Mouse (Mus musculus): ENCODE measurements around the gene Gm11549. TPM values are rescaled to one million over a fixed set of nuclear protein-coding genes. Genes with fewer than 3 reads are reported as not detected.

Gene Gm11549
- polyA plus RNA-seq (2016; fragmentation: Nextera tagmentation; extraction: Ambion mirVana) = not detected in 2 replicates

DNA sequence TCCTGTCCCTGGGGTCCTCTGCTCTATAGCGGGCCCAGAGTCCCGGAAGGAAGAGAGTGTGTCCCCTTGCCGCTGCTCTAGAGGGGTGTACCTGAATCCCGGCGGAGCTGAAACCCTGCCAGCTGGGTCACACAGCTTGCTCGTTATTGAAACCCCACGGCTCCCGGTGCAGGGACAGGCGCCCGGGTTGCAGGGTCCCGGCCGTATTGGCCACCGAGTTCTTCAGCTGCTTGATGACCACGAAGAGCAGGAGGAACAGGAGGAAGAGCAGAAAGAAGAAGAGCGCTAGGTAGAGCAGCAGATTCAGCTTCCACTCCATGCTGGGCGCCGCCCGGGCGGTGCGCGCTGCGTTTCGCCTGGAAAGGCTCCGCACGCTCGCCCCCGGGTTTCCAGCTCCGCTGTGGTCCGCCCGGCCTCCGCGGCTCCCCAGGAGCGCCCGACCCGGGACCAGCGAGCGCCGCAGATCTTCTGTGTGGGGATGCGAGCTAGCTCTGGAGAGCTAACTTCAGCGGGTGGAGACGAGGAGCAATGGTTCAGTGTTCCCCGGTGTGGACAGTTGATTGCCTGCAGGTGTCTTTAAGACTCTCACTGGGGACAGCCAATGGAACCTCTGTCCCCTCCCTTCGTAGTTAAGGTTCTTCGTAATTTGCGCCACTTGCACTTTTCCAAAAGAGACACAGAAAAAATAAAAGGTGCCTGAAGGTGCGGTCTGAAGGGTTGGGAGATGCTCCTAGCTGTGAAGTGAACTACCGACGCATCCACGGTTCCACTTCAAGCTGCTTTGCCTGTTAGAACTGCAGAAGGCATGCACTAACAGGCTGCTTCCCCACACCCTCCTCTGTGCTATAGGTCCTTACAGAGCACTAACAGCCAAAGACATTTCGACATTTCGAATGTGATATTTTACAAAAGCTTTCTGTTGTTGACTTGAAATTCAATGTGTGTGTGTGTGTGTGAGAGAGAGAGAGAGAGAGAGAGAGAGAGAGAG is at the start of gene Gm11549:
TSS of gene Gm11549 (minus strand) at position 741 of the 988 bp plus-strand sequence.
- peaks cover 52% of the 10 kb centered on the region for H3K27me3 ChIP-seq (ENCODE audit: low read depth, poor library complexity, severe bottlenecking)

DNA sequence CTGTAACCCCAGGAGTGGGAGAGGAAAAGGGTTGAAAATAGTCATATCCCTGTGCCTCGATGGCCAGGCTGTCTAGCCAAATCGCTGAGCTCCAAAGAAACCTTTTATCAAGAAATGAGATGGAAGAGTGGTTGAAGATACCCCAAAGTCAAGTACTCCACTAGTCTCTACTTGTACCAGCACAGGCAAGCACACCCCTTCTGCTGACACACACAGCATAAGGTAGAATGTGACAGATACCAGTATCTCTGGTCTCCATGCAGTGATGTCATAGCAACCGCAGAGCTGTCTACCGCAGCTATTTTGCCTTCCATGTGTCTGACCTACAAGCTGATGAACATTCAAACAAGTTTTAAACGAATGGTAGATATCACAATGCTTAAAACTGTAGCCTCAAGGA is 48.2 kb upstream of the Gm11549 start:
- DNase-seq (ENCODE audit: low spot score) = no peak
- Histone ChIP-seq H3K4me3 (peak overlapping the region; percentile 71), H3K27me3 (ENCODE audit: low read depth, poor library complexity, severe bottlenecking) (no peaks in the 10 kb centered on the region), H3K36me3 (peaks cover 58% of the 10 kb centered on the region), H3K9me3 (replicated peaks) (no peaks in the 10 kb centered on the region), H3K27ac (no peak overlapping the region), H3K4me1 (peaks cover 15% of the 10 kb centered on the region)
- 91% methylated on average over 5 of the region's 5 CpGs for whole genome bisulfite sequencing

More for the DNA sequence above, at the start of gene Gm11549:
- WGBS = 1% methylated on average over 51 of the region's 51 CpGs
- Histone ChIP-seq H3K9me3 (replicated peaks) (no peaks in the 10 kb centered on the region), H3K36me3 (no peaks in the 10 kb centered on the region), H3K4me3 (peak within 1 kb of the TSS; percentile 55), H3K4me1 (peaks cover 10% of the 10 kb centered on the region), H3K27ac (no peak within 1 kb of the TSS)
- DNase-seq (ENCODE audit: low spot score) = peak; percentile 67

DNA sequence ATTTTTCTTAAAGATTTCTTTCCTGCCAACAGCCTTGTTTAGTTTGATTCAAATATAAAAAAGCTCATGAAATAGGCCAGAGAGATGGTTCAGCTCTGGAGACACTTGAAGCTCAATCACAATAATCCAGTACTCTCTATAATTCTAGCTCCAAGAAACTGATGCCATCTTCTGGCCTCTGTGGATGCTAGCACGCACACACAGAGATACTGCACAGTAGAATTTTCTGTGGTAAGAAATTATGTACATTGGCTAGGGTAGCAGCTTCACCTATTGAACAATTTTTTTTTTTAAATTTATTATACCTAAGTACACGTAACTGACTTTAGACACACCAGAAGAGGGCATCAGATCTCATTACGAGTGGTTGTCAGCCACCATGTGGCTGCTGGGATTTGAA is 42.1 kb upstream of the Gm11549 start:
- Histone ChIP-seq H3K27ac (no peak overlapping the region), H3K4me1 (no peaks in the 10 kb centered on the region), H3K4me3 (no peak overlapping the region), H3K36me3 (peaks cover 99% of the 10 kb centered on the region), H3K9me3 (replicated peaks) (no peaks in the 10 kb centered on the region), H3K27me3 (ENCODE audit: low read depth, poor library complexity, severe bottlenecking) (no peaks in the 10 kb centered on the region)
- no peak for DNase-seq (ENCODE audit: low spot score)
- WGBS = 96% methylated on average over 3 of the region's 3 CpGs

- Histone ChIP-seq H3K4me1 (no peaks in the 10 kb centered on the region), H3K4me3 (no peak overlapping the region), H3K36me3 (peaks cover 99% of the 10 kb centered on the region), H3K27me3 (ENCODE audit: low read depth, poor library complexity, severe bottlenecking) (no peaks in the 10 kb centered on the region), H3K27ac (no peak overlapping the region), H3K9me3 (replicated peaks) (no peaks in the 10 kb centered on the region)
- 84% methylated on average over 4 of the region's 4 CpGs for WGBS
- no peak for DNase-seq (ENCODE audit: low spot score)
Observed at GRCm38 (mm10) chr3:36559606-36560005, 38.0 kb upstream of the Gm11549 start.

DNA sequence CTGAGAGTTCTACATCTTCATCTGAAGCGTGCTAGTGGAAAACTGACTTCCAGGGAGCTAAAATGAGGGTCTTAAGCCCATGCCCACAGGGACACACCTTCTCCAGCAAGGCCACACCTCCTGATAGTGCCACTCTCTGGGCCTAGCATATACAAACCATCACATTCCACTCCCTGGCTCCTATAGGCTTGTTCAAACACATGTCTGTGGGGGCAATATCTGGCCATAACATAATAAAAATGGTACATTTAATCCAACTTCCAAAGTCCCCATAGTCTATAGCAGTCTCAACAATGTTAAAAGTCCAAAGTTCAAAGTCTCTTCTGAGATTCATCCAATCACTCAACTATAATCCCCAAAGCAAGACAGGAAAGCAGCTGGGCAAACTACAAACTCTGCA is 36.0 kb upstream of the Gm11549 start:
- Histone ChIP-seq H3K4me3 (no peak overlapping the region), H3K27ac (no peak overlapping the region), H3K27me3 (ENCODE audit: low read depth, poor library complexity, severe bottlenecking) (no peaks in the 10 kb centered on the region), H3K36me3 (peaks cover 89% of the 10 kb centered on the region), H3K9me3 (replicated peaks) (no peaks in the 10 kb centered on the region), H3K4me1 (0 out of 2 replicates have a peak, but pooled peaks cover 3% of the 10 kb centered on the region)
- no peak for DNase-seq (ENCODE audit: low spot score)
- whole genome bisulfite sequencing = 96% methylated on average over 1 of the region's 1 CpGs

- WGBS = under 1% methylated on average over 39 of the region's 39 CpGs
- Histone ChIP-seq H3K4me1 (peaks cover 14% of the 10 kb centered on the region), H3K27ac (peak within 1 kb of the TSS; percentile 80), H3K27me3 (ENCODE audit: low read depth, poor library complexity, severe bottlenecking) (no peaks in the 10 kb centered on the region), H3K9me3 (replicated peaks) (no peaks in the 10 kb centered on the region), H3K36me3 (peaks cover 39% of the 10 kb centered on the region), H3K4me3 (peak within 1 kb of the TSS; percentile 73)
- peak; percentile 98 for DNase-seq (ENCODE audit: low spot score)
Observed at GRCm38 (mm10) chr3:36552406-36553047, 30.9 kb upstream of the Gm11549 start, which contains the start of gene Exosc9. Gene Exosc9 (plus strand): TSS chr3:36552606.

GRCm38 (mm10) chr3:36551851-36552384 is 30.3 kb upstream of the Gm11549 start:
- WGBS = 24% methylated on average over 12 of the region's 12 CpGs
- no peaks in the 10 kb centered on the region for H3K9me3 ChIP-seq (replicated peaks)
- peak overlapping the region; percentile 80 for H3K27ac ChIP-seq
- H3K4me3 ChIP-seq = peak overlapping the region; percentile 73
- DNase-seq (ENCODE audit: low spot score) = no peak
- no peaks in the 10 kb centered on the region for H3K27me3 ChIP-seq (ENCODE audit: low read depth, poor library complexity, severe bottlenecking)
- H3K4me1 ChIP-seq = peaks cover 14% of the 10 kb centered on the region
- peaks cover 33% of the 10 kb centered on the region for H3K36me3 ChIP-seq

DNA sequence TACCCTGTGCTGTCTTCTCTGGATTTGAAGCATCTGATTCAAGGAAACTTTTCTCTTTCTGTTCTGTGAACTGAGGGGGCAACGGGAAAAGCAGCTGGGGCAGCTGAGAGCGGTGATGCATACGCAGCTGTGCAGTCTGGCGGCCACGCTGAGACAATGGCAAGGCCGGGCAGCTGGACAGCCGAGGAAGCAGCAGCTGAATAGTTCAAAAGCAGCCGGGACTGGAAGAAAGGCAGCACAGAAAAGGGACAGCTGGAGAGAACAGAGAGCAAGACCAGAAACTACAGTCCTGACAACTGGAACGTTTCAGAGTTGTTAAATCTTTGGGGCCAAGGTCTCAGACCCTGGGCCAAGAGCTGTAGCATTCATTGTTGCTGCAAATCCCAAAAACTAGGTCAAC is 29.7 kb upstream of the Gm11549 start:
- Histone ChIP-seq H3K27ac (no peak overlapping the region), H3K9me3 (replicated peaks) (no peaks in the 10 kb centered on the region), H3K4me1 (peaks cover 14% of the 10 kb centered on the region), H3K36me3 (peaks cover 28% of the 10 kb centered on the region), H3K27me3 (ENCODE audit: low read depth, poor library complexity, severe bottlenecking) (no peaks in the 10 kb centered on the region), H3K4me3 (peak overlapping the region; percentile 73)
- DNase-seq (ENCODE audit: low spot score) = no peak
- WGBS = 69% methylated on average over 9 of the region's 9 CpGs

- H3K36me3 ChIP-seq = no peaks in the 10 kb centered on the region
- H3K4me3 ChIP-seq = no peak overlapping the region
- DNase-seq (ENCODE audit: low spot score) = no peak
- H3K4me1 ChIP-seq = no peaks in the 10 kb centered on the region
- 83% methylated on average over 3 of the region's 3 CpGs for WGBS
- no peak overlapping the region for H3K27ac ChIP-seq
- H3K9me3 ChIP-seq (replicated peaks) = no peaks in the 10 kb centered on the region
- H3K27me3 ChIP-seq (ENCODE audit: low read depth, poor library complexity, severe bottlenecking) = no peaks in the 10 kb centered on the region
Observed at GRCm38 (mm10) chr3:36544961-36545360, 23.3 kb upstream of the Gm11549 start.

DNA sequence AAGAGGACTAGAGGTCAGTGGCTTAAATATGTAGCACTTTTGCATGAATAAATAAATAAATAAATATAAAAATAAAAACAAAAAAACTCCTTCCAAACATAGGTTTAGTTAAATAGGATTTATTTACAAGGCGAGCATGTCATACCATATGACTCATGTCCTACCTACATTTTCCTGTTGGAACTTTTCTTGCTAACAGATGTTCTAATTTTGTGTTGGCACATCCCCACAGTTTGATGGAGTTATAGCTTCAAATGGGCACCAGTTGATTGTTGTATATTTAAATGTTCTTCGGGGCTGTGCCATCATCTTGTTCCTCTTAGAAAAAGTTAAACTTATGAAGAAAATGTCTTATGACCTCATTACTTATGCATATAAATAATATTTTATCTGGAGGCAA is 19.8 kb upstream of the Gm11549 start:
- Histone ChIP-seq H3K27ac (no peak overlapping the region), H3K27me3 (ENCODE audit: low read depth, poor library complexity, severe bottlenecking) (no peaks in the 10 kb centered on the region), H3K36me3 (no peaks in the 10 kb centered on the region), H3K4me3 (no peak overlapping the region), H3K4me1 (no peaks in the 10 kb centered on the region), H3K9me3 (replicated peaks) (no peaks in the 10 kb centered on the region)
- WGBS = 90% methylated on average over 2 of the region's 2 CpGs
- DNase-seq (ENCODE audit: low spot score) = no peak

GRCm38 (mm10) chr3:36540756-36541155 is 19.1 kb upstream of the Gm11549 start:
- no peaks in the 10 kb centered on the region for H3K9me3 ChIP-seq (replicated peaks)
- no peak overlapping the region for H3K4me3 ChIP-seq
- no peaks in the 10 kb centered on the region for H3K27me3 ChIP-seq (ENCODE audit: low read depth, poor library complexity, severe bottlenecking)
- WGBS = 78% methylated on average over 2 of the region's 2 CpGs
- no peak overlapping the region for H3K27ac ChIP-seq
- no peaks in the 10 kb centered on the region for H3K36me3 ChIP-seq
- DNase-seq (ENCODE audit: low spot score) = no peak
- no peaks in the 10 kb centered on the region for H3K4me1 ChIP-seq

GRCm38 (mm10) chr3:36537701-36538470 is 16.3 kb upstream of the Gm11549 start:
- Histone ChIP-seq H3K9me3 (replicated peaks) (no peaks in the 10 kb centered on the region), H3K27ac (no peak overlapping the region), H3K4me1 (peaks cover 6% of the 10 kb centered on the region), H3K36me3 (no peaks in the 10 kb centered on the region), H3K27me3 (ENCODE audit: low read depth, poor library complexity, severe bottlenecking) (0 out of 2 replicates have a peak, but pooled peaks cover 3% of the 10 kb centered on the region), H3K4me3 (no peak overlapping the region)
- WGBS = 82% methylated on average over 4 of the region's 4 CpGs
- DNase-seq (ENCODE audit: low spot score) = no peak

Data from limb, embryonic 10.5 days (tissue).